Mouse (Mus musculus) forebrain, embryonic 13.5 days (tissue): ENCODE results near the gene Stag1. TPM values are rescaled to one million over a fixed set of nuclear protein-coding genes. Genes with fewer than 3 reads are reported as not detected.
A peak's percentile ranks its signal among the peaks of the same experiment; 100 is the strongest.

ENCODE experiments used
- ATAC-seq: fragments of 200-750 bp; cut with Nextera tagmentation; 2 replicates; pipeline ENCODE4 v1.8.0; 2017
- H3K27ac ChIP-seq: fragments of 300-500 bp; sonication (generic); 2 replicates; pipeline ENCODE4 v1.5.1; 2015; ENCODE audit warnings: inconsistent platforms, mild to moderate bottlenecking, moderate library complexity
- H3K27me3 ChIP-seq: fragments of 300-500 bp; sonication (generic); 2 replicates; pipeline ENCODE4 v1.6.1; 2015; ENCODE audit warnings: mild to moderate bottlenecking, inconsistent platforms
- H3K36me3 ChIP-seq: fragments of 300-500 bp; sonication (generic); 2 replicates; pipeline ENCODE4 v1.6.1; 2015; ENCODE audit warnings: mild to moderate bottlenecking, inconsistent platforms; ENCODE audit not compliant: poor library complexity, severe bottlenecking
- H3K4me1 ChIP-seq: fragments of 300-500 bp; sonication (generic); 2 replicates; pipeline ENCODE4 v1.6.1; 2015; ENCODE audit warnings: inconsistent platforms
- H3K4me2 ChIP-seq: fragments of 300-500 bp; sonication (generic); 2 replicates; pipeline ENCODE4 v1.6.1; 2015; ENCODE audit warnings: inconsistent platforms, mild to moderate bottlenecking, moderate library complexity
- H3K4me3 ChIP-seq: fragments of 300-500 bp; sonication (generic); 2 replicates; pipeline ENCODE4 v1.5.1; 2015; ENCODE audit warnings: mild to moderate bottlenecking, inconsistent platforms
- H3K9ac ChIP-seq: fragments of 300-500 bp; sonication (generic); 2 replicates; pipeline ENCODE4 v1.6.1; 2015; ENCODE audit warnings: mild to moderate bottlenecking, inconsistent platforms
- H3K9me3 ChIP-seq: fragments of 300-500 bp; sonication (generic); replicated peaks from 2 replicates; pipeline ENCODE4 v1.6.1; 2016; ENCODE audit warnings: inconsistent platforms
- WGBS: fragments of 180-500 bp; shearing (Covaris S2); methylation state at CpG from one replicate; pipeline ENCODE4 v1.1.7; 2015; 5-methylcytosine and 5-hydroxymethylcytosine counted together
- polyA plus RNA-seq: library from polyadenylated mRNA; unstranded; fragments of >200 nt; fragmentation: Nextera tagmentation; extraction: Ambion mirVana; gene quantifications from 2 replicates; pipeline ENCODE4 v1.2.1, GENCODE M21; 2015

Stag1 gene
- 51.5 and 54.4 TPM in 2 replicates for polyA plus RNA-seq

- Histone ChIP-seq H3K27ac (no peak within 1 kb of the TSS), H3K36me3 (no peaks in the 10 kb centered on the region), H3K4me2 (no peak within 1 kb of the TSS), H3K9me3 (no peaks in the 10 kb centered on the region), H3K27me3 (no peaks in the 10 kb centered on the region), H3K4me1 (peaks cover 20% of the 10 kb centered on the region), H3K9ac (no peak within 1 kb of the TSS), H3K4me3 (no peak within 1 kb of the TSS)
- 92% methylated on average over 8 of the region's 8 CpGs for WGBS
- no peak for ATAC-seq
Observed at GRCm38 (mm10) chr9:100597546-100597945, at the start of gene Stag1. Gene Stag1 (plus strand): TSS chr9:100597798.

GRCm38 (mm10) chr9:100548313-100548712 is 49.3 kb upstream of the Stag1 start:
- Histone ChIP-seq H3K9ac (no peak overlapping the region), H3K4me1 (peaks cover 22% of the 10 kb centered on the region), H3K4me3 (no peak overlapping the region), H3K27me3 (no peaks in the 10 kb centered on the region), H3K9me3 (peaks cover 6% of the 10 kb centered on the region; the same call in 1 of the 2 replicates), H3K4me2 (no peak overlapping the region), H3K27ac (no peak overlapping the region), H3K36me3 (peaks cover 22% of the 10 kb centered on the region)
- no peak for ATAC-seq
- WGBS: 95% methylated on average over 2 of the region's 2 CpGs

- Histone ChIP-seq H3K9me3 (no peaks in the 10 kb centered on the region), H3K27ac (no peak overlapping the region), H3K27me3 (no peaks in the 10 kb centered on the region), H3K4me2 (no peak overlapping the region), H3K36me3 (peaks cover 8% of the 10 kb centered on the region; the same call in 1 of the 2 replicates), H3K9ac (no peak overlapping the region), H3K4me1 (0 out of 2 replicates have a peak, but pooled peaks cover 7% of the 10 kb centered on the region), H3K4me3 (no peak overlapping the region)
- 74% methylated on average over 5 of the region's 5 CpGs for WGBS
- no peak for ATAC-seq
Observed at GRCm38 (mm10) chr9:100555686-100556085, 41.9 kb upstream of the Stag1 start.

DNA sequence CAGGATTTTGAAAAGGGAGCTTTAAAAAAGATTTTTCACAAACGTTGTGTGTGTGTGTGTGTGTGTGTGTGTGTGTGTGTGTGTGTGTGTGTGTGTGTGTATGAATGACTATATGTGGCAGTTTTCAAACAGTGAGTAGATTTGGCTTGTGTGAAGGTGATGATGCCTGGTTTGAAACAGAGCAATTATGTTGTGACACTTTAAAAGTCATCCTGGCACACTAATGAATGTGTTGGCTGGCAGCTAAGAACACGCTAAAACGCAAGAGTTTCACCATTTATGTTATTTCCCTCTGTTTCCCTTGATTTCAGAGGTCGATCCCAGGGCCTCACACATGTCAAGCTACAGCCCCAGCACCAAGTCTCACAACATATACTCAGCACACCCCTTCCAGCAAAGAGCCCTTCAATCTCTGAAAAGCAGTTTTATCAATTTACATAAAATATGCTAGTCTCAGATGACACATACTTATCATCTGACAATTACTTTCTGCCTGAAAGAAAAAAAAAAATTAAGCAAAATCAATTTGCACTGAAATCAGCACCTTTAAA is 39.5 kb upstream of the Stag1 start:
- Histone ChIP-seq H3K9ac (no peak overlapping the region), H3K9me3 (no peaks in the 10 kb centered on the region), H3K4me1 (0 out of 2 replicates have a peak, but pooled peaks cover 7% of the 10 kb centered on the region), H3K4me2 (no peak overlapping the region), H3K27me3 (no peaks in the 10 kb centered on the region), H3K27ac (no peak overlapping the region), H3K36me3 (no peaks in the 10 kb centered on the region), H3K4me3 (no peak overlapping the region)
- ATAC-seq: peak; percentile 71
- WGBS: 53% methylated on average over 4 of the region's 4 CpGs

DNA sequence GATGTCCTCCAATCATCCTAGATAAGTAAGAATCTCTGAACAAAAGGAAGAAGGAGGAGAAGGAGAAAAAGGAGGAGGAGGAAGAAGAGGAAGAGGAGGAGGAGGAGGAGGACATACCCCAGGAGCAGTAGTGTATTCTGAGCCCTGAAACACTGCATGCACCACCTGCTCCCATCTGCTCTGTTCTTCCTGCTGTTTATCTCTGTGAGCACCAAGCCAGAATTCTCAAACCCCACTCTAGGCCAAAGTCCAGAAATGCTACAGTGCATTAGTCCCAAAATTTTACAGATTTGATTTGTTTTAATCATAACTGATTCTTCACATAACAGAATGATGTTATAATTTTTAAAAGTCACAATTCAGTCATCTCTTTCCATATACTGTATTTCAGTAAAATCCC is 38.6 kb upstream of the Stag1 start:
- no peaks in the 10 kb centered on the region for H3K9me3 ChIP-seq
- no peak overlapping the region for H3K9ac ChIP-seq
- H3K4me1 ChIP-seq: 0 out of 2 replicates have a peak, but pooled peaks cover 7% of the 10 kb centered on the region
- H3K36me3 ChIP-seq: no peaks in the 10 kb centered on the region
- no peak for ATAC-seq
- H3K27ac ChIP-seq: no peak overlapping the region
- H3K27me3 ChIP-seq: no peaks in the 10 kb centered on the region
- H3K4me2 ChIP-seq: no peak overlapping the region
- H3K4me3 ChIP-seq: no peak overlapping the region

DNA sequence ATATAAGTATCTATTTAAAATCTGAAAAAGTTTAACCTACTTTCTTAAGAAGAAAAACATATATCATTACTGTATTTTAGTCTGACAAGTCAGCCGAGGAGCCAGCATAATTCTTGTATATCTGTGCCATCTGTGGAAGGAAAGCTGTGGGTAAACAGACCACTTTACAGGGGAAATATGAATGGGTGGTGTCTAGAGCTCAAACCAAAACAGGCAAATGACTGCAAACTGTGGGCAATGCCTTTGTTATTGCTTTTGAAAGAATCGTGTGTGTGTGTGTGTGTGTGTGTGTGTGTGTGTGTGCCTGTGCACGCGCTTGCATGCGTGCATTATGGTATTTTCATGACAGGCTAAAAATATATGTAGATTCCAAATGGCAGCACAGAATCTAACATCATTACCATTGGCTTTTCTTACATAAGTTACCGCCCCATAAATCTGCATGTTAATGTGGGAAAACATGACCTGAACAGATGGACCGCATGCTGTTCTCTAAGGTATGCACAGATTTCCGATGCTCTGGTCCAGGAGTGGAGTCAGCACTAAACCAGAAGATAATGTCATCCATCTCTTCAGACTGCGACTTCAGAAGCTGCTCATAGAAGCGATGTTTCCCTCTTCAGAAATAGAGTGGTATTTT is 37.2 kb upstream of the Stag1 start:
- WGBS: 76% methylated on average over 10 of the region's 10 CpGs
- Histone ChIP-seq H3K27me3 (no peaks in the 10 kb centered on the region), H3K36me3 (no peaks in the 10 kb centered on the region), H3K4me2 (no peak overlapping the region), H3K27ac (no peak overlapping the region), H3K9me3 (no peaks in the 10 kb centered on the region), H3K4me1 (0 out of 2 replicates have a peak, but pooled peaks cover 7% of the 10 kb centered on the region), H3K9ac (no peak overlapping the region), H3K4me3 (no peak overlapping the region)
- ATAC-seq: peak; percentile 88

DNA sequence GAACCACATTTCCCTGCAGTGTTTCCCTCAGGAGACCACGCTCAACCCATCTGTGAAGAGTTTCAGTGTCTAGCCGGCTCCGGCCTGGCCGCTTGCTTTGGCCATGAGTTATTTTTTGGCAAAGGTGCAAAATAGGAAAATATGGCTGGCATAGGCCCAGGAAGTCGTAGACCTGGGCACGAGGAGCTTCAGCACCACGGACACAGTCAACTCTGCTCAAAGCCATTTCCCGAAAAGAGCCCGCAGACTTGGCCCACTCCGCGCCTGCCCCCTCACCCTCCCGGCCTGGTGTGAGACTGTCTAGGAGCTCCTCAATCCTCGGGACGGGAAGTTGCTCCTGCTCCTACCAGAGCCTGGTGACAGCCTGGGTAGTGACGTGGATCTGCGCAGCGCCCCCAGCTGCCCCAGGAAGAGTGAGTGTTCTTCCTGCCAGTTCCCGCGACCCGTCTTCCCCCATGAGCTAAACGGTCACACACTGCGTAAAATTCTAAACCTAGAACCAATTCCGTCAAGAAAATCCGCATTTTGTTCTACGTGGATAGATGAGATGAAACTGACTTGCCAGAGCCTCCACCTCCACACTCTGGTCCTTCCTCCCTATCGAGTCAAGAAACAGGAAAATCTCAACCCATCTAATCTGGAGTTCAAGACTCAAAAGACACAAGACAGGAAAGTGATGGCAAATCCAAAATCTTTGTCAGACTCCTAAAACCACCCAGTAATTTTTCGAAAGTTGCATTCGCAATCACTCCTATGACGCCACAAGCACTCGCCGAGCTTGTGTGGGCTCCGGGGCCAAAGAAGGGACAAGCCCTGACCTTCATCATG is 27.6 kb upstream of the Stag1 start:
- Histone ChIP-seq H3K27ac (no peak overlapping the region), H3K4me1 (peaks cover 11% of the 10 kb centered on the region), H3K4me2 (peak overlapping the region; percentile 83), H3K27me3 (0 out of 2 replicates have a peak, but pooled peaks cover 4% of the 10 kb centered on the region), H3K4me3 (peak overlapping the region; percentile 75), H3K36me3 (no peaks in the 10 kb centered on the region), H3K9me3 (no peaks in the 10 kb centered on the region), H3K9ac (peak overlapping the region; percentile 77)
- 13% methylated on average over 32 of the region's 32 CpGs for WGBS
- peak; percentile 57 for ATAC-seq

- Histone ChIP-seq H3K9ac (peak within 1 kb of the TSS; percentile 77), H3K4me3 (peak within 1 kb of the TSS; percentile 75), H3K36me3 (no peaks in the 10 kb centered on the region), H3K27me3 (0 out of 2 replicates have a peak, but pooled peaks cover 4% of the 10 kb centered on the region), H3K4me1 (peaks cover 11% of the 10 kb centered on the region), H3K4me2 (peak within 1 kb of the TSS; percentile 83), H3K9me3 (no peaks in the 10 kb centered on the region), H3K27ac (no peak within 1 kb of the TSS)
- WGBS: under 1% methylated on average over 44 of the region's 55 CpGs
- ATAC-seq: peak; percentile 93
Observed at GRCm38 (mm10) chr9:100570626-100571233, 26.9 kb upstream of the Stag1 start, which contains the start of gene Slc35g2. Gene Slc35g2 (minus strand): TSS chr9:100571090.

DNA sequence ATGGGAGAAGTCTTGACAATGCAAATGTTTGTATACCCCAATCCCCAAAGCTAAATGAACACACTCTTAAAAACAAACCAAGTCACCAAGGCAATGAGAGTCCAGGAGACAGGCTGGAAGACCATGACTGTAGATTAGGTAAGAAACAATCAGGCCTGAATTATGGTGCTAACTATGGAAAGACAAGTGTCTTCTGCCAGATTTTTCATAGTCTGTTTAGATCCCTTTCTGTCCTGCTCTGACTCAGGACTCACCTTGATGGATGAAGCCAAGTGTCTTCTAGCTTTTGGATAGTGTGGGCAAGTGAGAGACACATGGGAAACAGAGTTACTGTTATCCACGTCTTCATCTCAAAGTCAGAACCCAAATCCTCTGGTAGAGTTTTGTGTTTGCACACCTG is 26.1 kb upstream of the Stag1 start:
- Histone ChIP-seq H3K4me3 (peak overlapping the region; percentile 75), H3K9ac (no peak overlapping the region), H3K9me3 (no peaks in the 10 kb centered on the region), H3K27me3 (0 out of 2 replicates have a peak, but pooled peaks cover 4% of the 10 kb centered on the region), H3K4me2 (peak overlapping the region; percentile 83; the same call in 1 of the 2 replicates), H3K36me3 (no peaks in the 10 kb centered on the region), H3K27ac (no peak overlapping the region), H3K4me1 (peaks cover 11% of the 10 kb centered on the region)
- no peak for ATAC-seq
- 89% methylated on average over 1 of the region's 1 CpGs for WGBS

DNA sequence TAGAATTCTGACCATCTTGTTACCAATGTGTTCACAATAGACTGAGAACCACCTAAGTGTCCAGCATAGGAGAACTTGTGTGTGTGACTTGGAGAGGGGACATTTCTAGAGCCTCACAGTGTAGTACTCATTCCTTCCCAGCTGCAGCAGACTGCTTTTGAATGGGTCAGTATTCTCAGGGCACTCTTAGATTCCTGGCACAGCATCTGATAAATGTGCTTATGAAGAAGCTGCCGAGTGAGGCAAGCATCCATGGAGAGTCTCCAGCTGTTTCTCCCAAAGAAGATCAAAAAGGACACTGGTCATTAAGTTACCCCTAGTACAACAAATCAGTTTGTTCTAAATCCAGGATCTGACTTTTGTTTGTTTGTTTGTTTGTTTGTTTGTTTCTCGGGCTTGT is 24.3 kb upstream of the Stag1 start:
- Histone ChIP-seq H3K36me3 (no peaks in the 10 kb centered on the region), H3K27ac (no peak overlapping the region), H3K27me3 (0 out of 2 replicates have a peak, but pooled peaks cover 4% of the 10 kb centered on the region), H3K4me3 (no peak overlapping the region), H3K4me2 (no peak overlapping the region), H3K9me3 (no peaks in the 10 kb centered on the region), H3K4me1 (peaks cover 11% of the 10 kb centered on the region), H3K9ac (no peak overlapping the region)
- 80% methylated on average over 2 of the region's 2 CpGs for WGBS
- no peak for ATAC-seq

DNA sequence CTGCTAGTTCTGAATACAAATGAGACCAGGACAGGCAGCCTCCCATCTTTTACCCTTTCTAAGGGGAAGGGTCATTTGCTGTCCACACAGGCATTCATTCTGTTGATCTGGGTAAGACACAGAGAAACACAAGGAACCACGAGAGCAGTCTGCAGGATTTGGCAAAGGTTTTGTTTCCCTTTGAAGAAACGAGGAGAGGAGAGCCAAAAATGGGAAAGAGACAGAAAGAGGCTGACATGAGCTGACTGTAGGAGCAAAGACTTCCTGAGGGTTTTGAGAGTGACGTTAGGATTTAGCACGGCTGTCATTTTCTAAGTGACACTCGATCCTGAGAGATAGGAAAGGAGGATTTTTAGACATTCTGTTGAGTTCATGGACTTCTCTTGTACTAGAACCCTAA is 23.7 kb upstream of the Stag1 start:
- WGBS: 57% methylated on average over 5 of the region's 5 CpGs
- ATAC-seq: no peak
- no peak overlapping the region for H3K4me2 ChIP-seq
- no peaks in the 10 kb centered on the region for H3K36me3 ChIP-seq
- 0 out of 2 replicates have a peak, but pooled peaks cover under 1% of the 10 kb centered on the region for H3K27me3 ChIP-seq
- no peak overlapping the region for H3K27ac ChIP-seq
- H3K4me3 ChIP-seq: no peak overlapping the region
- H3K9me3 ChIP-seq: no peaks in the 10 kb centered on the region
- H3K4me1 ChIP-seq: peaks cover 11% of the 10 kb centered on the region
- H3K9ac ChIP-seq: no peak overlapping the region
